Mouse (Mus musculus): ENCODE results near the gene Prkar1b. TPM values are rescaled to one million over a fixed set of nuclear protein-coding genes. Genes with fewer than 3 reads are reported as not detected.

The Prkar1b gene
- polyA plus RNA-seq, 1 experiment from 2014 or later = 3.9 TPM

- H3K27ac ChIP-seq = no peak overlapping the region
- H3K9me3 ChIP-seq (replicated peaks) = no peaks in the 10 kb centered on the region
- ATAC-seq = no peak
- 64% methylated on average over 5 of the region's 5 CpGs for WGBS (ENCODE audit: insufficient replicate concordance)
- H3K4me2 ChIP-seq = no peak overlapping the region
- H3K9ac ChIP-seq = no peak overlapping the region
- H3K27me3 ChIP-seq (replicated peaks) = no peaks in the 10 kb centered on the region
- H3K4me1 ChIP-seq = no peaks in the 10 kb centered on the region
- no peak overlapping the region for H3K4me3 ChIP-seq
- 0 out of 2 replicates have a peak, but pooled peaks cover 4% of the 10 kb centered on the region for H3K36me3 ChIP-seq
Measured at GRCm38 (mm10) chr5:139141326-139141725, 8.5 kb downstream of the Prkar1b start.

GRCm38 (mm10) chr5:139140589-139140988 is 9.2 kb downstream of the Prkar1b start:
- H3K27ac ChIP-seq = no peak overlapping the region
- no peak for ATAC-seq
- no peaks in the 10 kb centered on the region for H3K9me3 ChIP-seq (replicated peaks)
- 74% methylated on average over 9 of the region's 9 CpGs for WGBS (ENCODE audit: insufficient replicate concordance)
- H3K27me3 ChIP-seq (replicated peaks) = no peaks in the 10 kb centered on the region
- 0 out of 2 replicates have a peak, but pooled peaks cover 4% of the 10 kb centered on the region for H3K36me3 ChIP-seq
- H3K9ac ChIP-seq = no peak overlapping the region
- H3K4me2 ChIP-seq = no peak overlapping the region
- no peaks in the 10 kb centered on the region for H3K4me1 ChIP-seq
- H3K4me3 ChIP-seq = no peak overlapping the region

- no peak for ATAC-seq
- Histone ChIP-seq H3K27ac (no peak overlapping the region), H3K4me2 (no peak overlapping the region)
Measured at GRCm38 (mm10) chr5:139138926-139139472, 10.8 kb downstream of the Prkar1b start.

GRCm38 (mm10) chr5:139138261-139138925 is 11.4 kb downstream of the Prkar1b start:
- Histone ChIP-seq H3K36me3 (no peaks in the 10 kb centered on the region), H3K4me2 (no peak overlapping the region), H3K27me3 (replicated peaks) (no peaks in the 10 kb centered on the region), H3K4me3 (no peak overlapping the region), H3K4me1 (no peaks in the 10 kb centered on the region), H3K9me3 (replicated peaks) (no peaks in the 10 kb centered on the region), H3K27ac (no peak overlapping the region), H3K9ac (no peak overlapping the region)
- no peak for ATAC-seq
- WGBS (ENCODE audit: insufficient replicate concordance) = 70% methylated on average over 12 of the region's 12 CpGs

More at GRCm38 (mm10) chr5:139138926-139139472, 10.8 kb downstream of the Prkar1b start:
- Histone ChIP-seq H3K36me3 (no peaks in the 10 kb centered on the region), H3K4me3 (no peak overlapping the region), H3K4me1 (no peaks in the 10 kb centered on the region), H3K9ac (no peak overlapping the region), H3K27me3 (replicated peaks) (no peaks in the 10 kb centered on the region), H3K9me3 (replicated peaks) (no peaks in the 10 kb centered on the region)
- 72% methylated on average over 8 of the region's 8 CpGs for WGBS (ENCODE audit: insufficient replicate concordance)

DNA sequence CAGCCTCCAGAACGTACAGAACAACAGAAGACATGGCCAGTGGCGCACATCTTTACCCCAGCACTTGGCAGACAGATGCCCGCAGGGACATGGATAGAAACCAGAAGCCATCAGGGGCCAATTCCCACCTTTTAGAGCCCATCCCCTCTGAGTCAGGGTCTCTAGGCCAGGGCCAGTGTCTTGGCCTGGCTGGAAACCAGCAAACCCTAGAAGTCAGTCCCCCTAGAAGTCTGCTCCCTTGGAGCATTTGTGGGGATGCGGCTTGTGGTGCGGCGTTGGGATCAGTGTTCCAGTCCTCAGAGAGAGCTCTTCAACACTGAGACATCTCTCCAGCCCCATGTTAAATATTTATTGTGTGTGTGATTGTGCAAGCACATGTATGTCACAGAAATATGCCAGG is 12.6 kb downstream of the Prkar1b start:
- WGBS (ENCODE audit: insufficient replicate concordance) = 76% methylated on average over 6 of the region's 6 CpGs
- H3K4me1 ChIP-seq = no peaks in the 10 kb centered on the region
- H3K36me3 ChIP-seq = no peaks in the 10 kb centered on the region
- no peaks in the 10 kb centered on the region for H3K9me3 ChIP-seq (replicated peaks)
- H3K27me3 ChIP-seq (replicated peaks) = no peaks in the 10 kb centered on the region
- H3K27ac ChIP-seq = no peak overlapping the region
- no peak overlapping the region for H3K4me3 ChIP-seq
- ATAC-seq = no peak
- H3K4me2 ChIP-seq = no peak overlapping the region
- H3K9ac ChIP-seq = no peak overlapping the region

DNA sequence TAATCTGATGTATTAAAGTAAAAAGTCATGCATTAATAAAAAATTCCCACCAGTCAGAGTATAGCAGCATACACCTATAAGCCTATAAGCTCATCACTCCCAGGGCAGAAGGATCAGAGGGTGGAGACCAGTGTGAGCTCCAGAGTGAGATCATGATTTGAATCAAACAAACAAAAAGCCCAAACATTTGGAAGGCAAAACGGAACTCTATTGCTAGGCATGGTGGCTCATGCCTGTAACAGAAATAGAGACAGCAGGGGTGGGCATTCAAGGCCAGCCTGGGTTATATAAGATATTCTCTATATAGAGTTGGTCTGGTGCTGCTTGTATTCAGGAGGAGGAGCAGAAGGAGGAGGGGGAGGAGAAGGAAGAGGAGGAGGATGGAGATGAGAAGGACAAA is 13.5 kb downstream of the Prkar1b start:
- no peak for ATAC-seq
- 54% methylated on average over 1 of the region's 1 CpGs for WGBS (ENCODE audit: insufficient replicate concordance)
- H3K27me3 ChIP-seq (replicated peaks) = peaks cover 8% of the 10 kb centered on the region
- no peak overlapping the region for H3K27ac ChIP-seq
- H3K36me3 ChIP-seq = no peaks in the 10 kb centered on the region
- no peak overlapping the region for H3K4me2 ChIP-seq
- H3K9ac ChIP-seq = no peak overlapping the region
- no peak overlapping the region for H3K4me3 ChIP-seq
- H3K9me3 ChIP-seq (replicated peaks) = no peaks in the 10 kb centered on the region
- H3K4me1 ChIP-seq = no peaks in the 10 kb centered on the region

DNA sequence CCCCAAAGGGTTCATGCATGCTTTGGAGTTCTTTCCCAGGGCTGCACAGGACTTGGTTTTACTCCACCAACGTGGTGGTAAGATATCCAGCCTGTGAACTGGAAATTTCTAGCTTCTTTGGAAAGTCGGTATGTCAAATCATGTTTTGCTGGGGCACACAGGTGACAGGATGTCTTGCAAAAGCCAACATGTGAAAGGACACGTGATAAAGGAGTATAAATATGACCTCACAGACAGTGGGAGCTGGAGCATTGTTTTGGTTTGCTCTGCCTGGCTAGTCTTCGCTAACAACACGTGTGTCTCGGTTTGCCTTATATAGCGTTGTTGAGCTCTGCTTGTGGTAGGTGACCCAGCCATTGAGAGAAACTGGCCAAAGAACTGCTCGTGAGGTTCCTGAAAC is 15.3 kb downstream of the Prkar1b start:
- H3K27me3 ChIP-seq (replicated peaks) = peaks cover 23% of the 10 kb centered on the region
- no peaks in the 10 kb centered on the region for H3K9me3 ChIP-seq (replicated peaks)
- H3K27ac ChIP-seq = no peak overlapping the region
- H3K36me3 ChIP-seq = no peaks in the 10 kb centered on the region
- ATAC-seq = no peak
- 0 out of 2 replicates have a peak, but pooled peaks cover under 1% of the 10 kb centered on the region for H3K4me1 ChIP-seq
- 69% methylated on average over 8 of the region's 8 CpGs for WGBS (ENCODE audit: insufficient replicate concordance)
- no peak overlapping the region for H3K4me3 ChIP-seq
- H3K9ac ChIP-seq = no peak overlapping the region
- H3K4me2 ChIP-seq = no peak overlapping the region

DNA sequence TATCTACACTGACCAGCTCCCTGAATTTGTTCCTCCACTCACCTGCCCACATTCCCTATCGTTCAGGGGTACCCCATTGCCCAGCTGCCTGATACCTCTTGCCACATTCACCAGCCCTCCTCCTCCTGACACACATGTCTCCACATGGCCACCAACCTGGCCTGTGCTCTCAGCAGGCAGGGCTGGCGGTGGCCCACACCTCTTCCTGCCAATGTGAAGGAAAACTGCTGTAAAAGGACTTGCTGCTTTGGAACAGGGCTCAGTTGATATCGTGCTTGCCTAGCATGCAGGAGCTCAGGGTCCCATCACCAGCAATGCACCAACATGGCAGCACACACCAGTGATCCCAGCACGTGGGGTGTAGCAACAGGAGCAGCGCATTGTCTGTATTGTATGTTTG is 19.4 kb downstream of the Prkar1b start:
- H3K4me3 ChIP-seq = no peak overlapping the region

DNA sequence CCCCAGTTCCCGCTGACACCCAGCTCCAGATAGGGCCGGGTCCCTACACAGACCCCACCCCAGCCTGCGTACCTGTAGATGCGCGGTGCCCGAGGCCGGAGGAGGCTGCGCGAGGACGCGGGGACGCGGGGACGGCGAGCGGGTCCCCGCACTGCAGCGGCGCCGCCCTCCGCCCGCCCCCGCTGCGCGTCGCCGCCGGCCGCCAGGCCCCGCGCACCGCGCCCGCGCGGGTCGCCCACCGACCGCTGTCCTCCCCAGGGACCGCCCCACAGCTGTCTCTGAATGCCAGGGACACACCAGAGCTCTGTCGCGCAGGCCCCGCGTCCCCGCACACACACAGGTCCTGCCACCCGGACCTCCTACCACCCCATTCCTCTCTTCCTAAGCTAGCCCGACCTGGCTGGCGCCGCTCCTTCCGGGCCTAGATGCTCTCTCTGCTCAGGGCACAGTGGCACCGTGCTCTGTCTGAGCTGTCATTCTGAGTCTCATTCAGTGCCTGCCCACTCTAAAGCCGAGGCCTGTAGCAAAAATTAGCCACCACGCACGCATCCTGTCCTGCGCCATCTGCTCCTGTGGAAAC is 20.1 kb downstream of the Prkar1b start:
- 6% methylated on average over 54 of the region's 55 CpGs for WGBS (ENCODE audit: insufficient replicate concordance)
- Histone ChIP-seq H3K4me2 (peak overlapping the region; percentile 67), H3K27ac (no peak overlapping the region)

More for the DNA sequence above, 19.4 kb downstream of the Prkar1b start:
- H3K27ac ChIP-seq = no peak overlapping the region
- peaks cover 44% of the 10 kb centered on the region for H3K27me3 ChIP-seq (replicated peaks)
- 0 out of 2 replicates have a peak, but pooled peaks cover 2% of the 10 kb centered on the region for H3K4me1 ChIP-seq
- H3K9ac ChIP-seq = no peak overlapping the region
- H3K4me2 ChIP-seq = no peak overlapping the region
- H3K9me3 ChIP-seq (replicated peaks) = no peaks in the 10 kb centered on the region
- 59% methylated on average over 5 of the region's 5 CpGs for WGBS (ENCODE audit: insufficient replicate concordance)
- no peak for ATAC-seq
- no peaks in the 10 kb centered on the region for H3K36me3 ChIP-seq

DNA sequence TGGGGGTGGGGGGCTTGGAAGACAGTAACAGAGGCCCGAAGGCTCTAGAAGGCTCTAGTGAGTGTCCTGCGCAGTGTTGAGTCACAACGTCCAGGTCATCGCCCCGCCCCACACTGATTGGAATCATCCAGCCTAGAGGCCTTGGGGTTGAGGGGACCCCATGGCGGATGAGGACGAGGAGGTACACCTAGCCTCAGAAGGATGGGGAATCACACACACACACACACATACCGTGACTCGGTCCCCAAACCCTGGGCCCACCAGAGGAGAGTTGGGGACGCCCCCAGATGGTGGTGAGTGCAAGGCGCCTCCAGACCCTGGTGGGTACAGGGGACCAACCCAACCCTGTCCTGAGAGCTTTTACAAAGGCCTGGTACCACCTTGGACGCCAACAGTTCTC is 20.7 kb downstream of the Prkar1b start:
- Histone ChIP-seq H3K27ac (no peak overlapping the region), H3K9ac (no peak overlapping the region), H3K4me1 (0 out of 2 replicates have a peak, but pooled peaks cover 2% of the 10 kb centered on the region), H3K4me3 (peak overlapping the region; percentile 53), H3K9me3 (replicated peaks) (no peaks in the 10 kb centered on the region), H3K36me3 (no peaks in the 10 kb centered on the region), H3K4me2 (peak overlapping the region; percentile 67), H3K27me3 (replicated peaks) (peaks cover 44% of the 10 kb centered on the region)
- 12% methylated on average over 12 of the region's 12 CpGs for WGBS (ENCODE audit: insufficient replicate concordance)
- peak; percentile 32; the same call in 1 of the 2 replicates for ATAC-seq

More for the DNA sequence above, 20.1 kb downstream of the Prkar1b start:
- Histone ChIP-seq H3K36me3 (no peaks in the 10 kb centered on the region), H3K9me3 (replicated peaks) (no peaks in the 10 kb centered on the region), H3K9ac (no peak overlapping the region), H3K27me3 (replicated peaks) (peaks cover 44% of the 10 kb centered on the region), H3K4me3 (peak overlapping the region; percentile 53), H3K4me1 (0 out of 2 replicates have a peak, but pooled peaks cover 2% of the 10 kb centered on the region)
- ATAC-seq = no peak

GRCm38 (mm10) chr5:139128476-139129065 is 21.2 kb downstream of the Prkar1b start:
- Histone ChIP-seq H3K4me3 (0 out of 2 replicates have a peak overlapping the region, but pooled peaks have one; percentile 53), H3K36me3 (no peaks in the 10 kb centered on the region), H3K9me3 (replicated peaks) (no peaks in the 10 kb centered on the region), H3K9ac (no peak overlapping the region), H3K4me1 (0 out of 2 replicates have a peak, but pooled peaks cover 2% of the 10 kb centered on the region), H3K27ac (no peak overlapping the region), H3K27me3 (replicated peaks) (peaks cover 44% of the 10 kb centered on the region), H3K4me2 (peak overlapping the region; percentile 67)
- WGBS (ENCODE audit: insufficient replicate concordance) = 36% methylated on average over 12 of the region's 12 CpGs
- no peak for ATAC-seq

- no peaks in the 10 kb centered on the region for H3K9me3 ChIP-seq (replicated peaks)
- ATAC-seq = no peak
- H3K27ac ChIP-seq = no peak overlapping the region
- H3K36me3 ChIP-seq = no peaks in the 10 kb centered on the region
- H3K4me2 ChIP-seq = no peak overlapping the region
- 0 out of 2 replicates have a peak, but pooled peaks cover 2% of the 10 kb centered on the region for H3K4me1 ChIP-seq
- WGBS (ENCODE audit: insufficient replicate concordance) = 47% methylated on average over 3 of the region's 3 CpGs
- no peak overlapping the region for H3K9ac ChIP-seq
- H3K4me3 ChIP-seq = no peak overlapping the region
- peaks cover 32% of the 10 kb centered on the region for H3K27me3 ChIP-seq (replicated peaks)
Measured at GRCm38 (mm10) chr5:139125717-139126116, 24.1 kb downstream of the Prkar1b start.

Measured in liver, embryonic 12.5 days (tissue).